Mouse (Mus musculus): Measurements from ENCODE around the gene P4ha1.
A peak's percentile ranks its signal among the peaks of the same experiment; 100 is the strongest.
"Not testable (repeated sequence)": the region's sequence is repeated elsewhere in the genome, so short reads cannot be mapped to it uniquely, and the experiment has no call there.

The P4ha1 gene

DNA sequence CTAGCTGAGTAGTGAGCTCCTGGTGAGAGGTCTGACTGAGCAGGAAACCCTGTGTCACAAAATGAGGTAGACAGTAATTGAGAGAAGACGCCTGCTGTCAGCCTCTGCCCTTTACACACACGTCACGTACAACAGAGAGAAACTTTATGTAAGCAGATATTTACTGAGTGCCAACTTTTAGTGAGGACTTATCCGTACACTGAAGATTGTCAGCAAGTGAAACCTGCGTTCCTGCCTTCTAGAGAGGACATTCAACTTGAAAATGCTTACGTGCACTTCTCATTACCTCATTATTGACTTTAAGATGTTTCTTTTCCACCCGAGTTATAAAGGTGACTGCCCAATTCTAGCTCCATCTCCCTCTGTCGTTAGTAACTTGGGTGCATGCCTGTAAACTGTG, 45.6 kb downstream of the P4ha1 start:
- DNase-seq (ENCODE audit: low read depth, low spot score), result no peak

GRCm38 (mm10) chr10:59369426-59369825, 46.3 kb downstream of the P4ha1 start:
- DNase-seq (ENCODE audit: low read depth, low spot score), result no peak

- DNase-seq (ENCODE audit: low read depth, low spot score), result no peak
Observed at GRCm38 (mm10) chr10:59377906-59378305, 54.8 kb downstream of the P4ha1 start.

DNA sequence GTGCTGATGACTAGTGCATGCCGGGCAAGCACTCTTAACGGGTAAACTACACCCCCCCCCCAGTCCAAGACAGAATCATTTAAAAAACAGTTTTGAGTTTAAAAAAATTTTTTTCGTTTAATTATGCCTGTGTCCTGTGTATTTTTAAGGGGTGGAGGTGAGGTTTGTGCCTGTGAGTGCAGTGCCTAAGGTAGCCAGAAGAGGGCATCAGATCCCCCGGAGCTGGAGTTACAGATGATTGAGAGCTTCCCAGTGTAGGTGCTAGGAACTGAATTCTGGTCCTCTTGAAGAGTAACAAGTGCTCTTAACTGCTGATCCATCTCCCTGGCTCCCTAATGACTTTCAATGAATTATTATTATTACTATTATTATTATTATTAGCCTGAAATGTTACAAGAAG, 55.6 kb downstream of the P4ha1 start:
- no peak for DNase-seq (ENCODE audit: low read depth, low spot score)

- no peak for DNase-seq (ENCODE audit: low read depth, low spot score)
Observed at GRCm38 (mm10) chr10:59379927-59380326, 56.8 kb downstream of the P4ha1 start.

- no peak for DNase-seq (ENCODE audit: low read depth, low spot score)
Observed at GRCm38 (mm10) chr10:59380411-59380821, 57.3 kb downstream of the P4ha1 start.

GRCm38 (mm10) chr10:59381563-59381962, 58.5 kb downstream of the P4ha1 start:
- DNase-seq (ENCODE audit: low read depth, low spot score), result not testable (repeated sequence)

DNA sequence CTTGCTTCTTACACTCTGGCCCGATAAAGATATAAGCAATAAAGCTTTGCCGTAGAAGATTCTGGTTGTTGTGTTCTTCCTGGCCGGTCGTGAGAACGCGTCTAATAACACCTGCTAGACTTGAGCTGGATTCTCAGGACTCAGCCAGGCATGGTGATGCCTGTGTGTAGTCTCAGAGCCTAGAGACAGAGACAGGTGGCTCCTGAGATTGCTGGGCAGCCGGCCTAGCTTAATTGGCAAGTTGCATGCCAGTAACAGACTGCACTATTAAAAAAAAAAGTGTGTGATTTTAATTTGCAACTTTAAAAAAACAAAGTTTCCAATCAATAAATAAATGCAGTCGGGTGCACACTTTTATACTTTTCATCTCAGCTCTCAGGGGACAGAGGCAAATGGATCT, 63.9 kb downstream of the P4ha1 start:
- DNase-seq (ENCODE audit: low read depth, low spot score), result peak; percentile 15

- DNase-seq (ENCODE audit: low read depth, low spot score), result peak; percentile 39
Observed at GRCm38 (mm10) chr10:59389652-59390051, 66.6 kb downstream of the P4ha1 start.

DNA sequence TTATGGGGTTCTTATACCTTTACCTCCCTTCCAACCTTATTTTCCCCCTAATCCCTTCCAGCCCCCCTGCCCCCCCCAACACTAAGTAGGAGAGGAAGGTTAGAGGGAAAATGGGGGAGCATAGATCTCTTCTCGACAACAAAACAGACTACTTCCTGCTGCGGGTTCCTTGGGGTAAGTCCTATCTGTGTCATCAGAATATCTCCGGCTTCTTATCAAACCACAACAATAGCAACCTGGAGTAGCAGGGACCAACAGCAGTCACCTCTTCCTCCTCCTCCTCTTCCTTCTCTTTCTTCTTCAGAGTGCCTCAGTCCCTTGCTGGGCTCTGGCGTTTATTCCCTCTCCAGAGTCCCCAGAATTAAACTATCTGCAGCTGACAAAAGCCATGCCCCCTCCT, 68.8 kb downstream of the P4ha1 start:
- DNase-seq (ENCODE audit: low read depth, low spot score), result no peak

DNA sequence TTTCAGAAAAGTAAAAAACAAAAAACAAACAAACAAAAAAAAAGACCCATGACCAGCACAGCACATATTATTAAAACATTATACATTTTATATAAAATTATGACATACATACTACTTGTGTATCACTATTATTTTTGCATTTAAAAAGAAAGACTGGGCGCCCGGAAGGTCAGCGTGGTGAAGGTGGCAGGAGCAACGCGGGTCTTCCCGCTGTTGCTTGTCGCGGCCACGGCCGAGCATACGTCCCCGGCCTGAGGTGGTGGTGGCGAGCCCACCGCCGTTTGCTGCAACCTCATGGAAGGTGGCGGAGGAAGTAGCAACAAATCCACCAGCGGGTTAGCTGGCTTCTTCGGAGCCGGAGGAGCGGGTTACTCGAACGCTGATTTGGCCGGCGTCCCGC, 72.4 kb downstream of the P4ha1 start, which contains the start of gene Gm10273:
Gene Gm10273, plus strand, starts transcription at position 172 of the 400 bp plus-strand sequence.
- not testable (repeated sequence) for DNase-seq (ENCODE audit: low read depth, low spot score)

DNA sequence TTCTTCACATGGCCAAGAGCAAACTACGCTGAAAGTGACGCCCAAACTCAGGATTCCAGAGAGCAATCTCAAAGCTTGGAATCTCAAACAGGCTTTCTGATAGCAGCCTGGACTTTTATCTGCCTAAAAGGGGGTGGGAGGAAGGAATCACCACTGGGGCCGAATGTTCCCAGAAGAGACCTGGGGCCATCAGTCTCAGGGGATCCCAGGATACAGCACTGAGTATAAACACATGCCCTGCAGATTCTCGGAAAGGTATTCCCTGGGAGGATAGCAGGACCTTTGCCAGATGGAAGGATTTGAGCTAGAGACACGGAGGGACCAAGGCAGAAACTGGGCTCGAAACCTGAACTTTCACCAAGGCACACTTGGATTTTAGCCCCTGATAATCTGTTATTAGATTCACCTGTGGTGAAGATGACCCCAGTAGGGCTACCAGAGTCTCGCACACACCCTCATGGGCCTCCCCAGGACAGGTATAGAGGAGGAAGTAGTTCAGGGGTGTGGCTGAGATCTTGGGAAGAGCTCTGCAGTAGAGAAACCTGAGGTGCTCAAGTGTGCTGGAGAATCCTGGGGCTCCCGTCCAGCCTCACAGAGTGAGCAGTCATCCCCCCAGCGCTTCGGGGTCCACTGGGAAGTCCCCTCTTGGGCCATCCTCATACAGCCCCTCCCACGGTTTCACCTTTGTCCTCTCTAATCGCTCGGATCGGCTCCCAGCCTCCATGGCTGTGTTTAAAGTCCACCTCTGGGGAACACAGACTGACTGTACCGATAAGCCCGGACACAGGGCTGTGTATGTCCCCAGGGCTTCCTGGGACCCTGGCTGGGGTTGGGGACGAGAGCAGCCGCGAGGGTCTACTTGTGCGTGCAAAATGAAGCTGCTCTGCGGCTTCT, 80.0 kb downstream of the P4ha1 start, which contains the start of gene Pla2g12b:
Gene Pla2g12b, plus strand, starts transcription at position 762 of the 894 bp plus-strand sequence.
- no peak for DNase-seq (ENCODE audit: low read depth, low spot score)

DNA sequence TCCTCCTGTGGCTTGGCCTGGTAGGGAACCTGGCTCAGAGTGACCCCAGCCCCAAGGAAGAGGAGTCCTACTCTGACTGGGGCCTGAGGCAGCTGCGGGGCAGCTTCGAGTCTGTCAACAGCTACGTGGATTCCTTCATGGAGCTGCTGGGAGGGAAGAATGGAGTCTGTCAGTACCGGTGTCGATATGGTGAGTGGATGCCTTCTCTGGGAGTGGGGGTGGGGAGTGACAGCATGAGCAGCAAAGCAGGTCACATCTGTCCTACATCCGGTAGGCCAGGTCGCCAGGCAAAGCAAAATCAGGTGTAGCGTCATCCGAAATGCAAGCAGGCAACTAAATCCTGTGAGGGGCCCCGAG, 80.7 kb downstream of the P4ha1 start:
- no peak for DNase-seq (ENCODE audit: low read depth, low spot score)

DNA sequence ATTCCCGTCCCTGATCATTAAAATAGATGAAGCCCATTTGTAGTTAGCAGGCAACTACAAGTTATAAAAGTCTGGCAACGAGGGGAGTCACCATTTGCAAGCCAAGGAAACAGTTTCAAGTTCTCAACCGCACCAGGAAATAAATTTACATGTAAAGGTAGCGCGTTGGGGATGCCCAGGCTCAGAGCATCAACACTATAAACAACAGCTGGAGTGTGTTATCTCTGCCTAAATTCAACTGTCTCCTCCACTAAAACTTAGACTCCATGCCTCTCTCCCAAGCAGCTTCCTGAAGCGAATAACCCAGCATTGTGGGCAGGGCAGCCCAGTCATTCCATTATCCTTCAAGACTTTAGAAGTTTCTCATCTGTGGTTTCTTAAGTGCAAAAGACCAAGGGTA, 85.4 kb downstream of the P4ha1 start:
- no peak for DNase-seq (ENCODE audit: low read depth, low spot score)

GRCm38 (mm10) chr10:59410264-59410663, 87.2 kb downstream of the P4ha1 start:
- no peak for DNase-seq (ENCODE audit: low read depth, low spot score)

- DNase-seq (ENCODE audit: low read depth, low spot score), result no peak
Observed at GRCm38 (mm10) chr10:59413711-59414110, 90.6 kb downstream of the P4ha1 start.

DNA sequence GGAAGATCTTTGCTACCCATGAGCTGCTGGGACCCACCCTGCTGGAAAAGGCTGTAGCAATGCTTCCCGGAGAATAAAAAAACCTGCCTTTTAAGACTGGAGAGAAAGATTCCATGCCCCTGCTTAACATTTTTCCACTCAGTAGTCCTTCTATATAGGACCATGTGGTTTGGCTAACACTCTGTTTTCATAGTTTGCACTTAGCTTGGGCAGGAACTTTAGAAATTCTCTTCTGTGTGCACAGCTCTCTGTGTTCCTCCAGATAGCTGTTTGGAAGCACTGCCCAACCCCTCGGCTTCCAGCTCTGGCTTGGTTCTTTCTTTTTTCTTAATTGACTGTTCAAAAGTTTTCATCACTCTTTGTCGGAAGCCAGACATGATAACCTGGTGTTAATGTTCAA, 93.5 kb downstream of the P4ha1 start:
- no peak for DNase-seq (ENCODE audit: low read depth, low spot score)

DNA sequence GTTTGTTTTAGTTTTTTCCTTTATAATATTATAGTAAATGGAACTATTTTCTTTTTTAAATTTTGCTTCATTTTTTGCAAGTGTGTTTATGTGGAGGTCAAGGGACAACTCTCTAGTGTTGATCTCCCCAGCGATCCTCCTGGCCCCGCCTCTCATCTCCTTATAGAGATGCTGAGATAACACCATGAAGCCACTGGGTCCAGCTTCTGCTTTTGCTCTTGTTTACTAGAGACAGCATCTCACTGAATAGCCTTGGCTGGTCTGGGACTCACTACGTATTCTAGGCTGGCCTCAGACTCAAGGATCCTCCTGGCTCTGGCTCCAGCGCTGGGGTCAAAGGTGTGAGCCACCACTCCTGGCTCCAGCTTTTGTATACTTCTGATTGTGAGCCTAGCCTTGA, 96.4 kb downstream of the P4ha1 start:
- no peak for DNase-seq (ENCODE audit: low read depth, low spot score)

Measured in telencephalon, adult 2 months (tissue).